Mouse (Mus musculus) heart, postnatal 0 days (tissue): Measurements from ENCODE around the gene Prkar1b. TPM values are rescaled to one million over a fixed set of nuclear protein-coding genes. Genes with fewer than 3 reads are reported as not detected.

Experiments
- ATAC-seq: fragments of 200-750 bp; cut with Nextera tagmentation; 2 replicates; pipeline ENCODE4 v1.8.0; 2017; ENCODE audit warnings: low read depth, moderate number of reproducible peaks, moderate library complexity; ENCODE audit not compliant: insufficient read depth
- DNase-seq: peaks from one replicate; pipeline ENCODE4 v3.0.0-alpha.2; 2016; ENCODE audit warnings: low spot score
- H3K27ac ChIP-seq: fragments of 300-500 bp; sonication (generic); 2 replicates; pipeline ENCODE4 v1.5.1; 2014; ENCODE audit warnings: low read depth, mild to moderate bottlenecking
- H3K27me3 ChIP-seq: fragments of 300-500 bp; sonication (generic); 2 replicates; pipeline ENCODE4 v1.6.1; 2014; ENCODE audit warnings: low read length, mixed read lengths; ENCODE audit not compliant: control insufficient read depth, insufficient read depth
- H3K36me3 ChIP-seq: fragments of 300-500 bp; sonication (generic); replicated peaks from 2 replicates; pipeline ENCODE4 v1.6.1; 2014; ENCODE audit warnings: low read length, mixed read lengths; ENCODE audit not compliant: control insufficient read depth, insufficient read depth
- H3K4me1 ChIP-seq: fragments of 300-500 bp; sonication (generic); 2 replicates; pipeline ENCODE4 v1.6.1; 2014; ENCODE audit warnings: antibody characterized with exemption; ENCODE audit not compliant: control insufficient read depth, insufficient read depth
- H3K4me2 ChIP-seq: fragments of 300-500 bp; sonication (generic); 2 replicates; pipeline ENCODE4 v1.6.1; 2014; ENCODE audit warnings: low read depth, mild to moderate bottlenecking, low read length, moderate library complexity
- H3K4me3 ChIP-seq: fragments of 300-500 bp; sonication (generic); 2 replicates; pipeline ENCODE4 v1.5.1; 2014; ENCODE audit warnings: low read depth, low read length
- H3K9ac ChIP-seq: fragments of 300-500 bp; sonication (generic); replicated peaks from 2 replicates; pipeline ENCODE4 v1.6.1; 2014; ENCODE audit warnings: low read depth, low read length, mixed read lengths
- H3K9me3 ChIP-seq: fragments of 300-500 bp; sonication (generic); replicated peaks from 2 replicates; pipeline ENCODE4 v1.6.1; 2016; ENCODE audit warnings: low read length; ENCODE audit not compliant: control insufficient read depth
- CTCF ChIP-seq: IDR thresholded peaks from 2 replicates; pipeline ENCODE4 v1.5.1; 2016; ENCODE audit warnings: antibody characterized with exemption, control low read depth, low read depth
- EP300 ChIP-seq: IDR thresholded peaks from 2 replicates; pipeline ENCODE4 v1.6.1; 2016; ENCODE audit warnings: antibody characterized with exemption, low read depth
- WGBS: fragments of 180-500 bp; shearing (Covaris S2); extraction: QIAGEN DNeasy Blood & Tissue Kit; methylation state at CpG from one replicate; pipeline ENCODE4 v1.1.7; 2014; 5-methylcytosine and 5-hydroxymethylcytosine counted together
- polyA plus RNA-seq: library from polyadenylated mRNA; unstranded; fragments of >200 nt; fragmentation: Nextera tagmentation; extraction: Ambion mirVana; gene quantifications from 2 replicates; pipeline ENCODE4 v1.2.1, GENCODE M21; 2015
- total RNA-seq: library from RNA; depleted of rRNA; stranded (reverse); fragments of >200 nt; gene quantifications from 2 replicates; pipeline ENCODE4 v1.2.3, GENCODE M21; 2014; ENCODE audit warnings: low replicate concordance

The Prkar1b gene
- total and polyA plus RNA-seq, 2 experiments from 2014 or later: 2.3 to 4.4 TPM

DNA sequence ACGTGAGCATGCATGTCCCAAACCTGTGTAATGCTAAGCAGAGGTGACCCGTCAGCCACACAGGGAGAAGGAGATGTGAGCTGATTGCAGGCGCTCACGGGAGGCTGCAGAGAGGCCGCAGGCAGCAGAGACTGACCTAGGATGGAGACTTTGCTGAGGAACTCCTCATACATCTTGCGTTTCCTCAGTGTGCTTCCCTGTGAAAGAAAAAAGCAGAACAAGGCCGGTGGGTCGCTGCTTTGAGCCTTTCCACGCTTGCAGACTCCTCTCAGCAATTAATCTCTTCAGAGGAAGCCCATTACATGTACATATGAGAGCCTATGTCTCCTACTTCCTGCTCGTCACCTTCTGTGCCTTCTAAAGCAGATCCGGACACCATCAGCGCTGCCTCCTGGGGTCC lies 107.5 kb downstream of the Prkar1b start:
- Histone ChIP-seq H3K4me2 (no peak overlapping the region), H3K4me1 (peaks cover 11% of the 10 kb centered on the region; the same call in 1 of the 2 replicates), H3K36me3 (no peaks in the 10 kb centered on the region), H3K9ac (no peak overlapping the region), H3K27me3 (no peaks in the 10 kb centered on the region), H3K4me3 (no peak overlapping the region), H3K27ac (no peak overlapping the region), H3K9me3 (no peaks in the 10 kb centered on the region)
- WGBS: 82% methylated on average over 12 of the region's 12 CpGs
- ATAC-seq (no peak), DNase-seq (no peak)
- TF ChIP-seq CTCF (no peak), EP300 (no peak)

DNA sequence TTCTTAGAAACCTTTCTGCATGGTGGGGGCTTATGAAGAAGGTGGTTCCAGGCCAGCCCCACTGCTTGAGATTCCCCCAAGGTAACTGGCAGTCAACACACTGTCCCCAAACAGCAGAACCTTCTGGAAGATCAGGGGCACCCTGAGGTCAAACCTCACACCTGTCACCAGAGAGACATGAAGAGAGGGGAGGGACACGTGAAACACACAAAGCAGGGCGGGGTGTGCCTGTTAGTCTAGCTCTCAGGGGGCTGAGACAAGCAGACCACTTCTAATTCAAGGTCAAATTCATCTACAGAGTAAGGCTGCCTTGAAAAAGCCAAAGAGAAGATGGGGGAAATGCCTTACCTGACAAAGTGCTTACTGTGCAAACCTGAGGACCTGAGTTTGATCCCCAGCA lies 114.6 kb downstream of the Prkar1b start:
- no peaks in the 10 kb centered on the region for H3K36me3 ChIP-seq
- no peak overlapping the region for H3K27ac ChIP-seq
- no peaks in the 10 kb centered on the region for H3K27me3 ChIP-seq
- TF ChIP-seq CTCF (no peak), EP300 (no peak)
- no peak overlapping the region for H3K4me3 ChIP-seq
- H3K9me3 ChIP-seq: no peaks in the 10 kb centered on the region
- WGBS: 67% methylated on average over 2 of the region's 2 CpGs
- ATAC-seq (no peak), DNase-seq (no peak)
- H3K4me1 ChIP-seq: no peaks in the 10 kb centered on the region; the same call in 1 of the 2 replicates
- no peak overlapping the region for H3K4me2 ChIP-seq
- no peak overlapping the region for H3K9ac ChIP-seq

DNA sequence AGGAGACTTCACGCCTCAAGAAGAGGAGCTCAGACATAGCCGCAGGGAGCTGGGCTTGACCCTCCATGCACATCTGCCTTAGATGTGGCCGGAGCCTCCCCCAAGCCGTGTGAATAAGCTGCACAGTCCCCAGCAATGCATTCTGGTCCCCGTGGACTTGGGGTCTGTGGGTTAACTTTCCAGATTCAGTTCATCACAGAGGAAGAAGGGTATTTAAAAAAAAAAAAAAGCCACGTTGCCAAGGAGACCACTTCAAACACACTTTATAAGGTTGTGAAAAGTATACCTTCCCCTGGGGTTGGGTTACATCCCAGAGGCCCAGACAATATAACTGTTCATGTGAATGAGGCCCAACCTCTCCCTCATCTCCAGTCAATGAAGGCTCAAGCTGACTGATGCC lies 115.1 kb downstream of the Prkar1b start:
- H3K4me2 ChIP-seq: no peak overlapping the region
- ATAC-seq (no peak), DNase-seq (no peak)
- no peak overlapping the region for H3K4me3 ChIP-seq
- TF ChIP-seq EP300 (no peak), CTCF (no peak)
- no peaks in the 10 kb centered on the region; the same call in 1 of the 2 replicates for H3K4me1 ChIP-seq
- 77% methylated on average over 6 of the region's 6 CpGs for WGBS
- H3K36me3 ChIP-seq: no peaks in the 10 kb centered on the region
- H3K9ac ChIP-seq: no peak overlapping the region
- no peak overlapping the region for H3K27ac ChIP-seq
- H3K9me3 ChIP-seq: no peaks in the 10 kb centered on the region
- no peaks in the 10 kb centered on the region for H3K27me3 ChIP-seq

DNA sequence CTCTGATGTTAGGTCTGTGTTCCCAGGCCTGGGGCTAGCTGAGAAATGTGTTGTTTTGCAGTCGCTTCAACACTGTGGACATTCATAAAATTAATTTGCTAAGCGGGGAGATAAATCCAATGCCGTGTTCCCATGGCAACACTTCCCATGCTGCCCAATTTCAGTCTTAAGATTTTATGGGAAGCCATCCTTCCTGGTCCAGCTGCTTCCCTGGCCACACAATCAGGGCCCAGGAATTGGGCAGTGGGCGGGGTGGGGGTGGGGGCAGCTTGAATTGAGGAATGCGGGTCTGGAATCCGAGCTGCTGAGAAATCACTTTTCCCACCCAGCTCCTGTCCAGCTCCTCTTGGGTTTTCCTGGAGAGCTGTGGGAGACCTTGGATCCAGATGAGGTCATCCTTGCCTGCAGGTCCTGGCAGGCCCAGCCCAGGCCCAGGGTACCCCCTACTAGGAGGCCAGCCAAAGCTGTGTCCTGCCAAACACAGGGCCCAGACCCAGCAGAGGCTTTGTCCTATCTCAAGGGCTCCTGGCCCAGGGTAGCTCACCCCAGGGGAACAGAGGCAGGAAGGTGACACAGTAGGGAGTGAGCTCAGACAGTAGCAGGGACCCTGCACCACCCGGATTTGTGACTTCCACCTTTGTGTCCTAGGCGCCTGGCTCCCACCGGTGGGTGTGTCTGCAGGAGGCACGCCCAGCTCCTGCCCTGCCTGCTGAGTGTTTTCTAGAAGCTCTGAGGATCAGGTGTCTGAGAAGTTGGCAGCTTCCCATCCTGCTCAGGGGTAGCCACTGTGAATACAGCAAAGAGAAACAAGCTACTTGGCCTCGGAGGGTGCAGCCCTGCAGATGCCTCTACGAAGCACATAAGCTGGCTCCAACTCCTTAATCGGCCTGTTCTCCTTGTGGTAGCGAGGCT lies 116.1 kb downstream of the Prkar1b start:
- ATAC-seq: peak; percentile 60
- H3K27me3 ChIP-seq: no peaks in the 10 kb centered on the region
- H3K4me2 ChIP-seq: no peak overlapping the region
- no peak overlapping the region for H3K27ac ChIP-seq
- no peak overlapping the region for H3K4me3 ChIP-seq
- no peaks in the 10 kb centered on the region; the same call in 1 of the 2 replicates for H3K4me1 ChIP-seq
- TF ChIP-seq CTCF (no peak), EP300 (no peak)
- H3K36me3 ChIP-seq: no peaks in the 10 kb centered on the region
- WGBS: 55% methylated on average over 14 of the region's 14 CpGs
- H3K9me3 ChIP-seq: no peaks in the 10 kb centered on the region
- H3K9ac ChIP-seq: no peak overlapping the region
- DNase-seq: no peak

DNA sequence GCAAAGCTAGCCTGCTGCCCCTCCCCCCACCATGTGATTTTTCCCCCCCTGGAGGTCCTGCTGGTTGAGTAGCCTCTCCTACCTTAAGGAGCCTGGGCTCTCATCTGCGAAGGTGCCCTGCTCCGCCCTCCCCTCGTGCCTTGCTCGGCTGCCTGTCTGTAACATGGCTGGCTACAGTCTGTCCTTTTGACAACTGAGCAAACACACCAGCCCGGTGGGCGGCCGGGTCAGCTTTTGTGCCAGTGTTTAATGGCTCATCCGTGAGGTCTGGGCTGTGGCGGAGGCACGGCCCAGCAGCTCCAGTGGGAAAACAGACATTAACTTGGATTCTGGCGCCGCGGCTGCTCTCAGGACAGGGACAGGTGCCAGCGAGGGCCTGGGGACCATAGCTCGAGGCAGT lies 122.2 kb downstream of the Prkar1b start:
- 69% methylated on average over 15 of the region's 15 CpGs for WGBS
- ATAC-seq: no peak
- H3K27ac ChIP-seq: no peak overlapping the region

More for the DNA sequence above, 122.2 kb downstream of the Prkar1b start:
- no peak for DNase-seq
- no peak overlapping the region for H3K4me2 ChIP-seq
- H3K27me3 ChIP-seq: no peaks in the 10 kb centered on the region
- no peak overlapping the region for H3K4me3 ChIP-seq
- TF ChIP-seq CTCF (no peak), EP300 (no peak)
- no peaks in the 10 kb centered on the region; the same call in 1 of the 2 replicates for H3K4me1 ChIP-seq
- no peak overlapping the region for H3K9ac ChIP-seq
- H3K9me3 ChIP-seq: no peaks in the 10 kb centered on the region
- H3K36me3 ChIP-seq: no peaks in the 10 kb centered on the region
